Mouse (Mus musculus) MEL (cell line): Measurements from ENCODE around the gene Myrf. TPM values are rescaled to one million over a fixed set of nuclear protein-coding genes. Genes with fewer than 3 reads are reported as not detected.

Experiments
- DNase-seq: peaks from one replicate; pipeline ENCODE4 v3.0.0; 2011; ENCODE audit warnings: low read depth, low spot score
- H3K27ac ChIP-seq: 2 replicates; pipeline ENCODE4 v1.5.1; 2012; ENCODE audit warnings: low read depth, mild to moderate bottlenecking, control low read depth, low read length, moderate library complexity; ENCODE audit not compliant: control insufficient read depth
- H3K27me3 ChIP-seq, 2 experiments: fragments of 150-350 bp in 1 of 2; sonication (generic) in 1 of 2; 2 replicates each; pipeline ENCODE4 v1.6.1; 2012; ENCODE audit warnings: low read length in 2 of 2, mild to moderate bottlenecking in 2 of 2, improper control_type of control experiment in 1 of 2, moderate library complexity in 1 of 2; ENCODE audit not compliant: insufficient read depth in 2 of 2, control insufficient read depth in 1 of 2
- H3K36me3 ChIP-seq, 2 experiments: 2 replicates each; pipeline ENCODE4 v1.6.1; 2012 to 2014; ENCODE audit warnings: low read length in 2 of 2, improper control_type of control experiment in 1 of 2, inconsistent platforms in 1 of 2, mild to moderate bottlenecking in 1 of 2; ENCODE audit not compliant: insufficient read depth in 2 of 2, control insufficient read depth in 1 of 2
- H3K4me1 ChIP-seq, 2 experiments: fragments of 150-350 bp in 1 of 2; sonication (generic) in 1 of 2; 2 replicates each; pipeline ENCODE4 v1.6.1; 2012; ENCODE audit warnings: low read length in 2 of 2, improper control_type of control experiment in 1 of 2, mild to moderate bottlenecking in 1 of 2; ENCODE audit not compliant: insufficient read depth in 2 of 2, control insufficient read depth in 1 of 2
- H3K4me3 ChIP-seq, 2 experiments: fragments of 150-350 bp in 1 of 2; sonication (generic) in 1 of 2; 2 replicates each; pipeline ENCODE4 v1.5.1; 2012; ENCODE audit warnings: low read depth in 2 of 2, low read length in 2 of 2, mild to moderate bottlenecking in 2 of 2, moderate library complexity in 2 of 2, control low read depth in 1 of 2, improper control_type of control experiment in 1 of 2; ENCODE audit not compliant: control insufficient read depth in 1 of 2, insufficient read depth in 1 of 2
- H3K79me2 ChIP-seq: 2 replicates; pipeline ENCODE4 v1.6.1; 2012; ENCODE audit warnings: mild to moderate bottlenecking, low read length, moderate library complexity; ENCODE audit not compliant: control insufficient read depth, poor library complexity, insufficient read depth
- H3K9ac ChIP-seq: 2 replicates; pipeline ENCODE4 v1.6.1; 2012; ENCODE audit warnings: low read depth, mild to moderate bottlenecking, control low read depth, low read length, moderate library complexity; ENCODE audit not compliant: control insufficient read depth, poor library complexity, severe bottlenecking
- H3K9me3 ChIP-seq: fragments of 150-350 bp; sonication (generic); replicated peaks from 2 replicates; pipeline ENCODE4 v1.6.1; 2012; ENCODE audit warnings: mild to moderate bottlenecking, low read length, improper control_type of control experiment, moderate library complexity; ENCODE audit not compliant: insufficient read depth
- BHLHE40 ChIP-seq: IDR thresholded peaks from 2 replicates; pipeline ENCODE4 v1.6.1; 2012; ENCODE audit warnings: low read depth, mild to moderate bottlenecking, inconsistent platforms, low read length, improper control_type of control experiment, borderline replicate concordance
- CHD1 ChIP-seq: IDR thresholded peaks from 2 replicates; pipeline ENCODE4 v1.6.1; 2012; ENCODE audit warnings: low read depth, mild to moderate bottlenecking, inconsistent platforms, low read length, improper control_type of control experiment
- CTCF ChIP-seq, 3 experiments: IDR thresholded peaks in 2 of 3; conservative IDR thresholded peaks in 1 of 3; 2 replicates each; pipeline ENCODE4 v1.5.1; 2011 to 2012; ENCODE audit warnings: low read length in 3 of 3, low read depth in 2 of 3, mild to moderate bottlenecking in 2 of 3, improper control_type of control experiment in 1 of 3, inconsistent platforms in 1 of 3, mixed read lengths in 1 of 3, moderate library complexity in 1 of 3; ENCODE audit not compliant: control insufficient read depth in 1 of 3, insufficient read depth in 1 of 3, poor library complexity in 1 of 3, severe bottlenecking in 1 of 3
- E2F4 ChIP-seq: IDR thresholded peaks from 2 replicates; pipeline ENCODE4 v1.6.1; 2011; ENCODE audit warnings: low read depth, low read length, improper control_type of control experiment, borderline replicate concordance
- EP300 ChIP-seq, 2 experiments: IDR thresholded peaks; 2 replicates each; pipeline ENCODE4 v1.6.1; 2011; ENCODE audit warnings: improper control_type of control experiment in 2 of 2, low read length in 2 of 2, low read depth in 1 of 2, mild to moderate bottlenecking in 1 of 2
- GABPA ChIP-seq: IDR thresholded peaks from 2 replicates; pipeline ENCODE4 v1.6.1; 2012; ENCODE audit warnings: low read depth, mild to moderate bottlenecking, inconsistent platforms, low read length, improper control_type of control experiment, moderate library complexity
- GATA1 ChIP-seq: IDR thresholded peaks from 2 replicates; pipeline ENCODE4 v1.6.1; 2011; ENCODE audit warnings: low read depth, low read length, improper control_type of control experiment
- HCFC1 ChIP-seq: IDR thresholded peaks from 2 replicates; pipeline ENCODE4 v1.6.1; 2012; ENCODE audit warnings: low read depth, mild to moderate bottlenecking, inconsistent platforms, low read length, improper control_type of control experiment, moderate library complexity
- JUND ChIP-seq: IDR thresholded peaks from 2 replicates; pipeline ENCODE4 v1.6.1; 2011; ENCODE audit warnings: low read depth, mild to moderate bottlenecking, improper control_type of control experiment, low read length
- KAT2A ChIP-seq: conservative IDR thresholded peaks from 2 replicates; pipeline ENCODE4 v1.6.1; 2012; ENCODE audit warnings: low read depth, low read length, improper control_type of control experiment, inconsistent platforms
- MAZ ChIP-seq: IDR thresholded peaks from 2 replicates; pipeline ENCODE4 v1.6.1; 2012; ENCODE audit warnings: low read depth, mild to moderate bottlenecking, inconsistent platforms, low read length, improper control_type of control experiment
- MEF2A ChIP-seq: IDR thresholded peaks from 2 replicates; pipeline ENCODE4 v1.6.1; 2014; ENCODE audit warnings: low read depth, mild to moderate bottlenecking, inconsistent platforms, low read length, improper control_type of control experiment; ENCODE audit not compliant: poor library complexity, insufficient replicate concordance, severe bottlenecking; ENCODE audit errors: extremely low read depth
- MYB ChIP-seq: IDR thresholded peaks from 2 replicates; pipeline ENCODE4 v1.6.1; 2011; ENCODE audit warnings: mild to moderate bottlenecking, low read depth, low read length, improper control_type of control experiment
- MYC ChIP-seq: IDR thresholded peaks from 2 replicates; pipeline ENCODE4 v1.6.1; 2011; ENCODE audit warnings: low read depth, mild to moderate bottlenecking, low read length, improper control_type of control experiment, moderate library complexity
- NELFE ChIP-seq: IDR thresholded peaks from 2 replicates; pipeline ENCODE4 v1.6.1; 2011; ENCODE audit warnings: low read depth, low read length, improper control_type of control experiment
- NRF1 ChIP-seq: IDR thresholded peaks from 2 replicates; pipeline ENCODE4 v1.6.1; 2014; ENCODE audit warnings: low read depth, mild to moderate bottlenecking, inconsistent platforms, low read length, improper control_type of control experiment, moderate library complexity; ENCODE audit not compliant: poor library complexity, insufficient read depth, severe bottlenecking
- POLR2AphosphoS2 ChIP-seq: IDR thresholded peaks from 2 replicates; pipeline ENCODE4 v1.6.1; 2011; ENCODE audit warnings: low read length, improper control_type of control experiment
- SIN3A ChIP-seq: IDR thresholded peaks from 2 replicates; pipeline ENCODE4 v1.6.1; 2012; ENCODE audit warnings: low read length, improper control_type of control experiment, inconsistent platforms
- SMC3 ChIP-seq: IDR thresholded peaks from 2 replicates; pipeline ENCODE4 v1.6.1; 2011; ENCODE audit warnings: low read depth, low read length, improper control_type of control experiment
- TAL1 ChIP-seq: IDR thresholded peaks from 2 replicates; pipeline ENCODE4 v1.6.1; 2012; ENCODE audit warnings: mild to moderate bottlenecking, inconsistent platforms, low read length, moderate library complexity, mixed read lengths
- TCF12 ChIP-seq: IDR thresholded peaks from 2 replicates; pipeline ENCODE4 v1.6.1; 2014; ENCODE audit warnings: low read depth, mild to moderate bottlenecking, inconsistent platforms, low read length, improper control_type of control experiment, moderate library complexity
- UBTF ChIP-seq: IDR thresholded peaks from 2 replicates; pipeline ENCODE4 v1.6.1; 2012; ENCODE audit warnings: low read depth, mild to moderate bottlenecking, inconsistent platforms, low read length, improper control_type of control experiment, moderate library complexity, borderline replicate concordance; ENCODE audit not compliant: insufficient read depth
- USF1 ChIP-seq: IDR thresholded peaks from 2 replicates; pipeline ENCODE4 v1.6.1; 2014; ENCODE audit warnings: low read depth, mild to moderate bottlenecking, inconsistent platforms, low read length, improper control_type of control experiment, moderate library complexity
- ZKSCAN1 ChIP-seq: IDR thresholded peaks from 2 replicates; pipeline ENCODE4 v1.6.1; 2012; ENCODE audit warnings: low read depth, mild to moderate bottlenecking, inconsistent platforms, low read length, improper control_type of control experiment, moderate library complexity
- ZNF384 ChIP-seq: IDR thresholded peaks from 2 replicates; pipeline ENCODE4 v1.6.1; 2012; ENCODE audit warnings: low read depth, mild to moderate bottlenecking, inconsistent platforms, low read length, improper control_type of control experiment
- polyA plus RNA-seq, 2 experiments: library from polyadenylated mRNA; stranded (reverse) in 1 of 2; unstranded in 1 of 2; fragments of >175 nt in 1 of 2; fragments of >200 nt in 1 of 2; gene quantifications; 2 replicates each; pipeline versions ENCODE4 v1.2.1 to v1.2.4; 2012; ENCODE audit warnings: low replicate concordance in 2 of 2, low read depth in 1 of 2; ENCODE audit not compliant: insufficient read length in 2 of 2, insufficient read depth in 1 of 2, missing spikeins in 1 of 2
- total RNA-seq: library from RNA; depleted of rRNA; stranded (reverse); fragments of 300-350 nt; gene quantifications from 2 replicates; pipeline ENCODE4 v1.2.3, GENCODE M21; 2012

The Myrf gene
- total and polyA plus RNA-seq, 3 experiments, result 0.23 to 2.7 TPM; not detected in 1

GRCm38 (mm10) chr19:10272746-10273145 lies 32.2 kb upstream of the Myrf start:
- peaks cover 2% of the 10 kb centered on the region in 2 experiments; a peak in 2 of 4 replicates for H3K27me3 ChIP-seq
- no peak overlapping the region for H3K4me3 ChIP-seq
- TF ChIP-seq HCFC1 (no peak), MYB (no peak), POLR2AphosphoS2 (no peak), CTCF (IDR thresholded peaks at IDR 0.05 in 2 of 3, conservative IDR thresholded peaks at IDR 0.05 in 1 of 3; ENCODE audit: control insufficient read depth in 1 of 3, insufficient read depth in 1 of 3, low read depth in 2 of 3, low read length in 3 of 3, poor library complexity in 1 of 3, severe bottlenecking in 1 of 3) (no peak), EP300 (IDR thresholded peaks at IDR 0.05; ENCODE audit: low read depth in 1 of 2, low read length in 2 of 2) (no peak), SMC3 (no peak), GATA1 (no peak), USF1 (no peak), UBTF (no peak), NRF1 (no peak), CHD1 (no peak), MEF2A (no peak), SIN3A (no peak)
- TF ChIP-seq, all 39 proteins: peak for 0
- Histone ChIP-seq H3K4me1 (no peaks in the 10 kb centered on the region), H3K9me3 (no peaks in the 10 kb centered on the region), H3K9ac (no peak overlapping the region), H3K27ac (no peak overlapping the region), H3K79me2 (no peaks in the 10 kb centered on the region), H3K36me3 (no peaks in the 10 kb centered on the region)
- no peak for DNase-seq

GRCm38 (mm10) chr19:10271592-10271991 lies 31.0 kb upstream of the Myrf start:
- no peak overlapping the region for H3K4me3 ChIP-seq
- TF ChIP-seq GATA1, result no peak
- no peak for TF ChIP-seq ZNF384
- no peak for TF ChIP-seq SMC3
- TF ChIP-seq BHLHE40, result no peak
- no peak for TF ChIP-seq USF1
- no peak for TF ChIP-seq JUND
- TF ChIP-seq SIN3A, result no peak
- TF ChIP-seq E2F4, result no peak
- TF ChIP-seq TCF12, result no peak
- TF ChIP-seq TAL1, result no peak
- TF ChIP-seq MYC, result no peak
- no peak for TF ChIP-seq NELFE
- TF ChIP-seq ZKSCAN1, result no peak
- TF ChIP-seq KAT2A, result no peak
- no peak for TF ChIP-seq MAZ
- TF ChIP-seq GABPA, result no peak
- TF ChIP-seq, all 39 proteins: peak for 0
- no peak overlapping the region for H3K9ac ChIP-seq
- H3K36me3 ChIP-seq, result no peaks in the 10 kb centered on the region
- H3K9me3 ChIP-seq, result no peaks in the 10 kb centered on the region
- DNase-seq, result no peak
- H3K79me2 ChIP-seq, result no peaks in the 10 kb centered on the region
- H3K27me3 ChIP-seq, result peaks cover 2% of the 10 kb centered on the region in 2 experiments; a peak in 2 of 4 replicates
- H3K27ac ChIP-seq, result no peak overlapping the region
- H3K4me1 ChIP-seq, result no peaks in the 10 kb centered on the region
